20 mouse cellular contexts compared by ENCODE assay signal in the genomic region with DNA sequence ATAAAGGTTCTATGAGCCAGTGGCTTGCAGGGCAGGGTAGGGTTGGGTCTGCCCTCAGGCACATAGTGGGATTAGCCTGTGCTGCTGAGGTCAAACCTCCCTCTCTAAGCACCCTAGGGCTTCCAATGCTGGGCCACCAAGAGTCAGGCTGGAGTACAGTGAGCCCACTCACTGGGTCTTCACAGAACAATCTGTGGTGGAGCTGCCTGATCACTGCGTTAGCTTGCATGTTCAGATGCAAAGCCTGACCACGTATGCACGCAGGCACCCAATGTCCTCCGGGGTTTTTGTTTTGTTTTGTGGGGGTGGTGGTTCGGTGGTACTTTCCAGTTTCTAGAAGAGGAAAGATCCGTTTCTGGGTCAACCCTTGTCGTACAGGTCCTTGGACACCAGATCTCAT. TPM values are rescaled to one million over a fixed set of nuclear protein-coding genes. Genes with fewer than 3 reads are reported as not detected.
DNase-seq lines count a peak whose midpoint lies in the region; ATAC-seq and TF ChIP-seq lines count a peak whose summit lies in the region.
"Had no signal": no experiment of that assay in that cellular context is flagged by ENCODE, and none has a peak within 500 bp of the region (broad histone marks: within the 10 kb centered on the region; RNA-seq: fewer than 3 reads in every experiment).

No protein-coding gene starts in this region.

- H3K4me2 ChIP-seq in liver, embryonic 12.5 days, result no peak overlapping the region
- H3K4me2 ChIP-seq in midbrain, embryonic 16.5 days (ENCODE audit: low read length), result no peak overlapping the region
- H3K4me2 ChIP-seq: embryonic facial prominence, embryonic 15.5 days; forebrain, embryonic 13.5 days; liver, embryonic 13.5 days; midbrain, embryonic 15.5 days; neural tube, embryonic 12.5 days had no signal

- 31% methylated on average over 7 of the region's 7 CpGs for WGBS in liver, adult 2 months
- 75% methylated on average over 7 of the region's 7 CpGs for WGBS in liver, embryonic 12.5 days (ENCODE audit: insufficient replicate concordance)
- 90% methylated on average over 7 of the region's 7 CpGs for WGBS in midbrain, embryonic 10.5 days
- 86% methylated on average over 7 of the region's 7 CpGs for WGBS in midbrain, embryonic 16.5 days
- WGBS in small intestine, adult 2 months, result 73% methylated on average over 7 of the region's 7 CpGs

- no peak for ATAC-seq in liver, embryonic 12.5 days
- no peak for ATAC-seq in midbrain, embryonic 16.5 days
- no peak for ATAC-seq in erythroid progenitor cell, adult 5-6 weeks (replicated peaks; ENCODE audit: low FRiP score, poor library complexity, severe bottlenecking)
- ATAC-seq: CD4-positive, CD25-positive, alpha-beta regulatory T cell, adult 4 months; forebrain, embryonic 13.5 days; hindbrain, postnatal 0 days; midbrain, embryonic 15.5 days had no signal

- no peak for TF ChIP-seq CTCF in liver, adult 2 months (IDR thresholded peaks at IDR 0.05; ENCODE audit: low read depth, low read length)
- no peak for TF ChIP-seq CTCF in small intestine, adult 2 months (IDR thresholded peaks at IDR 0.05; ENCODE audit: extremely low read depth, insufficient read length, insufficient replicate concordance, low read depth, low read length)

- H3K27me3 ChIP-seq in liver, adult 2 months (ENCODE audit: control insufficient read depth, insufficient read depth, low read length), result no peaks in the 10 kb centered on the region
- no peaks in the 10 kb centered on the region for H3K27me3 ChIP-seq in liver, embryonic 12.5 days (replicated peaks)
- no peaks in the 10 kb centered on the region for H3K27me3 ChIP-seq in midbrain, embryonic 10.5 days (ENCODE audit: low read depth, poor library complexity, severe bottlenecking)
- H3K27me3 ChIP-seq in midbrain, embryonic 16.5 days (ENCODE audit: control insufficient read depth, insufficient read depth, low read depth, low read length), result no peaks in the 10 kb centered on the region
- no peaks in the 10 kb centered on the region for H3K27me3 ChIP-seq in small intestine, adult 2 months (ENCODE audit: control insufficient read depth, insufficient read depth, low read length)
- H3K27me3 ChIP-seq: embryonic facial prominence, embryonic 15.5 days; forebrain, embryonic 13.5 days; liver, embryonic 13.5 days; midbrain, embryonic 15.5 days; neural tube, embryonic 12.5 days had no signal

- no peaks in the 10 kb centered on the region for H3K79me2 ChIP-seq in liver, adult 2 months (ENCODE audit: control insufficient read depth, insufficient read depth, low read length)

- no peak overlapping the region for H3K4me3 ChIP-seq in liver, adult 2 months (ENCODE audit: insufficient read depth, low read depth, low read length)
- H3K4me3 ChIP-seq in liver, embryonic 12.5 days, result no peak overlapping the region
- H3K4me3 ChIP-seq in midbrain, embryonic 10.5 days, result no peak overlapping the region
- H3K4me3 ChIP-seq in midbrain, embryonic 16.5 days (ENCODE audit: low read depth, low read length), result no peak overlapping the region
- H3K4me3 ChIP-seq in small intestine, adult 2 months (ENCODE audit: low read depth, low read length), result no peak overlapping the region
- H3K4me3 ChIP-seq: embryonic facial prominence, embryonic 15.5 days; forebrain, embryonic 13.5 days; hindbrain, embryonic 10.5 days; liver, embryonic 13.5 days; midbrain, embryonic 15.5 days; neural tube, embryonic 12.5 days had no signal

- no peak for TF ChIP-seq POLR2A in liver, adult 2 months (IDR thresholded peaks at IDR 0.05; ENCODE audit: extremely low read depth, insufficient read depth, low read length)
- TF ChIP-seq POLR2A in small intestine, adult 2 months (IDR thresholded peaks at IDR 0.05; ENCODE audit: low read depth, low read length), result no peak

- DNase-seq in liver, adult 2 months (ENCODE audit: extremely low read depth, low read depth, low spot score), result no peak
- DNase-seq in midbrain, embryonic 10.5 days (ENCODE audit: low spot score), result no peak
- no peak for DNase-seq in adrenal gland, postnatal 25 days
- DNase-seq: adrenal gland, postnatal 14 days; cerebellum, adult 18-20 months; cerebellum, postnatal 10 days; liver, embryonic 13.5 days; right cerebral cortex, adult 18-20 months; thymus, postnatal 14 days had no signal

- peaks cover 18% of the 10 kb centered on the region; the same call in 1 of the 2 replicates for H3K36me3 ChIP-seq in liver, adult 2 months (ENCODE audit: control insufficient read depth, insufficient read depth, low read length)
- peaks cover 34% of the 10 kb centered on the region for H3K36me3 ChIP-seq in liver, embryonic 12.5 days
- peaks cover 43% of the 10 kb centered on the region for H3K36me3 ChIP-seq in midbrain, embryonic 10.5 days
- H3K36me3 ChIP-seq in midbrain, embryonic 16.5 days (ENCODE audit: control insufficient read depth, insufficient read depth, low read length), result peaks cover 3% of the 10 kb centered on the region; the same call in 1 of the 2 replicates
- peaks cover 16% of the 10 kb centered on the region for H3K36me3 ChIP-seq in small intestine, adult 2 months (ENCODE audit: control insufficient read depth, insufficient read depth, low read length)

- peaks cover 9% of the 10 kb centered on the region; the same call in 1 of the 2 replicates for H3K4me1 ChIP-seq in liver, adult 2 months (ENCODE audit: control insufficient read depth, insufficient read depth, low read length)
- H3K4me1 ChIP-seq in liver, embryonic 12.5 days, result peaks cover 12% of the 10 kb centered on the region
- no peaks in the 10 kb centered on the region for H3K4me1 ChIP-seq in midbrain, embryonic 10.5 days
- H3K4me1 ChIP-seq in midbrain, embryonic 16.5 days (ENCODE audit: control insufficient read depth, insufficient read depth, low read length), result no peaks in the 10 kb centered on the region
- peaks cover 4% of the 10 kb centered on the region for H3K4me1 ChIP-seq in small intestine, adult 2 months (ENCODE audit: control insufficient read depth, insufficient read depth, insufficient read length, low read length)
- H3K4me1 ChIP-seq: forebrain, embryonic 13.5 days; midbrain, embryonic 15.5 days; neural tube, embryonic 12.5 days had no signal

- peak overlapping the region; percentile 77 for H3K27ac ChIP-seq in liver, adult 2 months (replicated peaks; ENCODE audit: insufficient read depth, low read depth, low read length)
- H3K27ac ChIP-seq in liver, embryonic 12.5 days, result no peak overlapping the region
- 0 out of 2 replicates have a peak overlapping the region, but pooled peaks have one; percentile 38 for H3K27ac ChIP-seq in midbrain, embryonic 10.5 days (replicated peaks)
- H3K27ac ChIP-seq in midbrain, embryonic 16.5 days (ENCODE audit: low read length), result no peak overlapping the region
- peak overlapping the region; percentile 36; the same call in 1 of the 2 replicates for H3K27ac ChIP-seq in small intestine, adult 2 months (ENCODE audit: insufficient read depth, low read depth, low read length)
- H3K27ac ChIP-seq: embryonic facial prominence, embryonic 15.5 days; forebrain, embryonic 13.5 days; hindbrain, postnatal 0 days; liver, embryonic 13.5 days; midbrain, embryonic 15.5 days; neural tube, embryonic 12.5 days had no signal

- H3K9me3 ChIP-seq in liver, embryonic 12.5 days (replicated peaks), result no peaks in the 10 kb centered on the region
- no peaks in the 10 kb centered on the region for H3K9me3 ChIP-seq in midbrain, embryonic 10.5 days (replicated peaks)
- no peaks in the 10 kb centered on the region for H3K9me3 ChIP-seq in midbrain, embryonic 16.5 days (replicated peaks; ENCODE audit: control insufficient read depth, low read length, poor library complexity, severe bottlenecking)
- H3K9me3 ChIP-seq: embryonic facial prominence, embryonic 15.5 days; forebrain, embryonic 13.5 days; hindbrain, embryonic 10.5 days; liver, embryonic 13.5 days; midbrain, embryonic 15.5 days; neural tube, embryonic 12.5 days had no signal

- H3K9ac ChIP-seq in liver, adult 2 months (ENCODE audit: low read depth, low read length), result 0 out of 2 replicates have a peak overlapping the region, but pooled peaks have one; percentile 0
- no peak overlapping the region for H3K9ac ChIP-seq in liver, embryonic 12.5 days
- no peak overlapping the region for H3K9ac ChIP-seq in midbrain, embryonic 16.5 days (ENCODE audit: low read depth, low read length)
- H3K9ac ChIP-seq: embryonic facial prominence, embryonic 15.5 days; forebrain, embryonic 13.5 days; liver, embryonic 13.5 days; midbrain, embryonic 15.5 days; neural tube, embryonic 12.5 days had no signal

RNA-seq across cellular contexts. Expression of a gene that starts 21.3 kb away (rescaled TPM):
- total RNA-seq in liver, adult 2 months (2014; rRNA removed), result 626 and 693 TPM in 2 replicates
- polyA plus RNA-seq in liver, adult 2 months (2012; rRNA removed), result 602 and 616 TPM in 2 replicates
- 2.4 and 2.7 TPM in 2 replicates for polyA plus RNA-seq in liver, embryonic 12.5 days (2016; fragmentation: Nextera tagmentation; extraction: Ambion mirVana)
- 11.7 and 12.5 TPM in 2 replicates for polyA plus RNA-seq in midbrain, embryonic 10.5 days (2016; fragmentation: Nextera tagmentation; extraction: Ambion mirVana)
- 6.4 and 8.2 TPM in 2 replicates for polyA plus RNA-seq in midbrain, embryonic 16.5 days (2015; fragmentation: Nextera tagmentation; extraction: Ambion mirVana)
- 6.4 and 7.9 TPM in 2 replicates for polyA plus RNA-seq in small intestine, adult 2 months (2012; rRNA removed)
- total RNA-seq in adrenal gland, postnatal 25 days (2021), result 16.1 and 21.0 TPM in 2 replicates
- 1.3 TPM in 1 of 2 replicates, not detected in the other for total RNA-seq in erythroid progenitor cell, adult 5-6 weeks (2015; ENCODE audit: low replicate concordance)
- total RNA-seq in erythroid progenitor cell, adult 5-6 weeks (2017; ENCODE audit: low replicate concordance), result 0.64 and 5.3 TPM in 2 replicates

RNA-seq across cellular contexts. Expression of a gene that starts 21.4 kb away (rescaled TPM):
- total RNA-seq in liver, adult 2 months (2014; rRNA removed), result 1.9 and 2.1 TPM in 2 replicates
- polyA plus RNA-seq in liver, adult 2 months (2012; rRNA removed), result 5.2 and 5.4 TPM in 2 replicates
- polyA plus RNA-seq in liver, embryonic 12.5 days (2016; fragmentation: Nextera tagmentation; extraction: Ambion mirVana), result 1.6 and 1.8 TPM in 2 replicates
- polyA plus RNA-seq in midbrain, embryonic 10.5 days (2016; fragmentation: Nextera tagmentation; extraction: Ambion mirVana), result 12.4 TPM in 2 replicates
- polyA plus RNA-seq in midbrain, embryonic 16.5 days (2015; fragmentation: Nextera tagmentation; extraction: Ambion mirVana), result 19.0 and 19.8 TPM in 2 replicates
- polyA plus RNA-seq in small intestine, adult 2 months (2012; rRNA removed), result 4.0 and 4.9 TPM in 2 replicates
- 20.7 and 25.5 TPM in 2 replicates for total RNA-seq in adrenal gland, postnatal 25 days (2021)
- total RNA-seq in erythroid progenitor cell, adult 5-6 weeks (2015; ENCODE audit: low replicate concordance), result 1.1 TPM in 1 of 2 replicates, not detected in the other
- not detected in 2 replicates for total RNA-seq in erythroid progenitor cell, adult 5-6 weeks (2017; ENCODE audit: low replicate concordance)

RNA-seq across cellular contexts. Expression of a gene that starts 36.3 kb away (rescaled TPM):
- total RNA-seq in liver, adult 2 months (2014; rRNA removed), result 9.3 and 11.4 TPM in 2 replicates
- polyA plus RNA-seq in liver, adult 2 months (2012; rRNA removed), result 9.4 and 11.6 TPM in 2 replicates
- polyA plus RNA-seq in liver, embryonic 12.5 days (2016; fragmentation: Nextera tagmentation; extraction: Ambion mirVana), result 5.2 and 5.3 TPM in 2 replicates
- polyA plus RNA-seq in midbrain, embryonic 10.5 days (2016; fragmentation: Nextera tagmentation; extraction: Ambion mirVana), result 7.3 and 11.2 TPM in 2 replicates
- 4.9 and 6.3 TPM in 2 replicates for polyA plus RNA-seq in midbrain, embryonic 16.5 days (2015; fragmentation: Nextera tagmentation; extraction: Ambion mirVana)
- 2.3 and 8.8 TPM in 2 replicates for polyA plus RNA-seq in small intestine, adult 2 months (2012; rRNA removed)
- total RNA-seq in adrenal gland, postnatal 25 days (2021), result 7.9 and 8.4 TPM in 2 replicates
- total RNA-seq in erythroid progenitor cell, adult 5-6 weeks (2015; ENCODE audit: low replicate concordance), result 0.84 and 2.5 TPM in 2 replicates
- 4.2 and 11.4 TPM in 2 replicates for total RNA-seq in erythroid progenitor cell, adult 5-6 weeks (2017; ENCODE audit: low replicate concordance)

RNA-seq across cellular contexts. Expression of a gene that starts 36.9 kb away (rescaled TPM):
- 11.7 and 14.2 TPM in 2 replicates for total RNA-seq in liver, adult 2 months (2014; rRNA removed)
- 20.2 and 24.3 TPM in 2 replicates for polyA plus RNA-seq in liver, adult 2 months (2012; rRNA removed)
- 58.8 and 61.7 TPM in 2 replicates for polyA plus RNA-seq in liver, embryonic 12.5 days (2016; fragmentation: Nextera tagmentation; extraction: Ambion mirVana)
- polyA plus RNA-seq in midbrain, embryonic 10.5 days (2016; fragmentation: Nextera tagmentation; extraction: Ambion mirVana), result 151 and 156 TPM in 2 replicates
- polyA plus RNA-seq in midbrain, embryonic 16.5 days (2015; fragmentation: Nextera tagmentation; extraction: Ambion mirVana), result 105 and 109 TPM in 2 replicates
- polyA plus RNA-seq in small intestine, adult 2 months (2012; rRNA removed), result 49.6 and 65.7 TPM in 2 replicates
- 54.6 and 64.0 TPM in 2 replicates for total RNA-seq in adrenal gland, postnatal 25 days (2021)
- total RNA-seq in erythroid progenitor cell, adult 5-6 weeks (2015; ENCODE audit: low replicate concordance), result 4.6 and 12.3 TPM in 2 replicates
- 8.2 and 21.4 TPM in 2 replicates for total RNA-seq in erythroid progenitor cell, adult 5-6 weeks (2017; ENCODE audit: low replicate concordance)

Comparison
In these comparisons a context has a peak if more than half of its experiments do, and no peak if none do; other contexts are left out.
1. H3K27ac ChIP-seq: peak in liver, adult 2 months (single experiment), midbrain, embryonic 10.5 days (single experiment) and small intestine, adult 2 months (single experiment); none in liver, embryonic 12.5 days (single experiment) and midbrain, embryonic 16.5 days (single experiment).
2. RNA of a gene that starts 21.3 kb away (polyA plus RNA-seq): 602 to 616 TPM in liver, adult 2 months; 11.7 to 12.5 TPM in midbrain, embryonic 10.5 days, 6.4 to 7.9 TPM in small intestine, adult 2 months, 6.4 to 8.2 TPM in midbrain, embryonic 16.5 days and 2.4 to 2.7 TPM in liver, embryonic 12.5 days; every median in the first group is over 10 times any median in the second.